Mouse (Mus musculus) intestine, postnatal 0 days (tissue): ENCODE data around the gene Top2a. TPM values are rescaled to one million over a fixed set of nuclear protein-coding genes. Genes with fewer than 3 reads are reported as not detected.

Experiments
- ATAC-seq: fragments of 200-750 bp; cut with Nextera tagmentation; 2 replicates; pipeline ENCODE4 v1.8.0; 2017; ENCODE audit warnings: mild to moderate bottlenecking, moderate TSS enrichment, moderate library complexity
- H3K27ac ChIP-seq: fragments of 300-500 bp; sonication (generic); 2 replicates; pipeline ENCODE4 v1.5.1; 2014; ENCODE audit warnings: mild to moderate bottlenecking, low read depth, low read length, moderate library complexity
- H3K27me3 ChIP-seq: fragments of 300-500 bp; sonication (generic); replicated peaks from 2 replicates; pipeline ENCODE4 v1.6.1; 2014; ENCODE audit warnings: low read length, mixed read lengths; ENCODE audit not compliant: control insufficient read depth, insufficient read depth
- H3K36me3 ChIP-seq: fragments of 300-500 bp; sonication (generic); 2 replicates; pipeline ENCODE4 v1.6.1; 2014; ENCODE audit warnings: mild to moderate bottlenecking, moderate library complexity; ENCODE audit not compliant: control insufficient read depth, insufficient read depth
- H3K4me1 ChIP-seq: fragments of 300-500 bp; sonication (generic); replicated peaks from 2 replicates; pipeline ENCODE4 v1.6.1; 2014; ENCODE audit warnings: antibody characterized with exemption, low read length, mixed read lengths; ENCODE audit not compliant: control insufficient read depth, insufficient read depth
- H3K4me2 ChIP-seq: fragments of 300-500 bp; sonication (generic); replicated peaks from 2 replicates; pipeline ENCODE4 v1.6.1; 2014; ENCODE audit warnings: low read depth, mild to moderate bottlenecking, moderate library complexity
- H3K4me3 ChIP-seq: fragments of 300-500 bp; sonication (generic); 2 replicates; pipeline ENCODE4 v1.5.1; 2014; ENCODE audit warnings: low read depth, low read length
- H3K9ac ChIP-seq: fragments of 300-500 bp; sonication (generic); 2 replicates; pipeline ENCODE4 v1.6.1; 2014; ENCODE audit warnings: mild to moderate bottlenecking, low read depth, low read length
- H3K9me3 ChIP-seq: fragments of 300-500 bp; sonication (generic); 2 replicates; pipeline ENCODE4 v1.6.1; 2016; ENCODE audit warnings: mixed run types; ENCODE audit not compliant: control insufficient read depth
- CTCF ChIP-seq: sonication (generic); IDR thresholded peaks from 2 replicates; pipeline ENCODE4 v1.5.1; 2016; ENCODE audit warnings: low read depth, mild to moderate bottlenecking, control low read depth, antibody characterized with exemption, moderate library complexity
- WGBS: fragments of 180-500 bp; shearing (Covaris S2); extraction: QIAGEN DNeasy Blood & Tissue Kit; methylation state at CpG from one replicate; pipeline ENCODE4 v1.1.7; 2014; 5-methylcytosine and 5-hydroxymethylcytosine counted together
- polyA plus RNA-seq: library from polyadenylated mRNA; unstranded; fragments of >200 nt; fragmentation: Nextera tagmentation; extraction: Ambion mirVana; gene quantifications from 2 replicates; pipeline ENCODE4 v1.2.1, GENCODE M21; 2015

Gene Top2a
- polyA plus RNA-seq, 1 experiment from 2014 or later: 41.8 TPM

GRCm38 (mm10) chr11:98974213-98974612, 49.8 kb downstream of the Top2a start:
- H3K4me2 ChIP-seq: no peak overlapping the region
- 85% methylated on average over 6 of the region's 6 CpGs for WGBS
- no peak overlapping the region for H3K9ac ChIP-seq
- H3K4me1 ChIP-seq: 0 out of 2 replicates have a peak, but pooled peaks cover 3% of the 10 kb centered on the region
- no peaks in the 10 kb centered on the region for H3K9me3 ChIP-seq
- no peak for TF ChIP-seq CTCF
- no peak for ATAC-seq
- no peaks in the 10 kb centered on the region for H3K27me3 ChIP-seq
- peaks cover 54% of the 10 kb centered on the region for H3K36me3 ChIP-seq
- H3K4me3 ChIP-seq: no peak overlapping the region
- no peak overlapping the region for H3K27ac ChIP-seq

- TF ChIP-seq CTCF: 0 out of 2 replicates have a peak, but pooled peaks have one; percentile 2
- Histone ChIP-seq H3K9ac (no peak overlapping the region), H3K27ac (no peak overlapping the region), H3K36me3 (peaks cover 57% of the 10 kb centered on the region), H3K27me3 (no peaks in the 10 kb centered on the region), H3K4me1 (0 out of 2 replicates have a peak, but pooled peaks cover 3% of the 10 kb centered on the region), H3K9me3 (no peaks in the 10 kb centered on the region), H3K4me2 (no peak overlapping the region), H3K4me3 (no peak overlapping the region)
- WGBS: 81% methylated on average over 14 of the region's 14 CpGs
- ATAC-seq: no peak
Measured at GRCm38 (mm10) chr11:98973584-98973983, 50.4 kb downstream of the Top2a start.

GRCm38 (mm10) chr11:98972801-98973360, 51.1 kb downstream of the Top2a start:
- WGBS: 82% methylated on average over 9 of the region's 9 CpGs
- H3K27ac ChIP-seq: peak overlapping the region; percentile 41; the same call in 1 of the 2 replicates
- H3K9ac ChIP-seq: no peak overlapping the region
- no peaks in the 10 kb centered on the region for H3K27me3 ChIP-seq
- no peak overlapping the region for H3K4me2 ChIP-seq
- 0 out of 2 replicates have a peak, but pooled peaks cover 3% of the 10 kb centered on the region for H3K4me1 ChIP-seq
- peaks cover 64% of the 10 kb centered on the region for H3K36me3 ChIP-seq
- no peak for ATAC-seq
- H3K9me3 ChIP-seq: no peaks in the 10 kb centered on the region
- no peak overlapping the region for H3K4me3 ChIP-seq
- TF ChIP-seq CTCF: no peak

- H3K36me3 ChIP-seq: peaks cover 71% of the 10 kb centered on the region
- 51% methylated on average over 9 of the region's 9 CpGs for WGBS
- no peak overlapping the region for H3K27ac ChIP-seq
- H3K4me3 ChIP-seq: no peak overlapping the region
- H3K4me1 ChIP-seq: 0 out of 2 replicates have a peak, but pooled peaks cover 3% of the 10 kb centered on the region
- no peak overlapping the region for H3K9ac ChIP-seq
- TF ChIP-seq CTCF: peak; percentile 95
- H3K27me3 ChIP-seq: no peaks in the 10 kb centered on the region
- H3K9me3 ChIP-seq: no peaks in the 10 kb centered on the region
- ATAC-seq: no peak
- H3K4me2 ChIP-seq: no peak overlapping the region
Measured at GRCm38 (mm10) chr11:98972215-98972614, 51.8 kb downstream of the Top2a start.

GRCm38 (mm10) chr11:98971316-98972031, 52.5 kb downstream of the Top2a start:
- Histone ChIP-seq H3K36me3 (peaks cover 78% of the 10 kb centered on the region), H3K27ac (peak overlapping the region; percentile 1; the same call in 1 of the 2 replicates), H3K9ac (no peak overlapping the region), H3K4me3 (no peak overlapping the region), H3K4me1 (0 out of 2 replicates have a peak, but pooled peaks cover 3% of the 10 kb centered on the region), H3K9me3 (no peaks in the 10 kb centered on the region), H3K4me2 (no peak overlapping the region), H3K27me3 (no peaks in the 10 kb centered on the region)
- ATAC-seq: no peak
- 74% methylated on average over 23 of the region's 23 CpGs for WGBS
- no peak for TF ChIP-seq CTCF

GRCm38 (mm10) chr11:98970191-98970925, 53.6 kb downstream of the Top2a start:
- H3K36me3 ChIP-seq: peaks cover 83% of the 10 kb centered on the region

More at GRCm38 (mm10) chr11:98970191-98970925, 53.6 kb downstream of the Top2a start:
- Histone ChIP-seq H3K9ac (no peak overlapping the region), H3K4me3 (no peak overlapping the region), H3K27me3 (no peaks in the 10 kb centered on the region), H3K4me2 (no peak overlapping the region), H3K9me3 (no peaks in the 10 kb centered on the region), H3K4me1 (0 out of 2 replicates have a peak, but pooled peaks cover 3% of the 10 kb centered on the region), H3K27ac (no peak overlapping the region; the same call in 1 of the 2 replicates)
- TF ChIP-seq CTCF: no peak
- WGBS: 65% methylated on average over 29 of the region's 29 CpGs
- ATAC-seq: no peak
